Mouse (Mus musculus) MEL-GATA-1-ER (cell line): ENCODE measurements around the gene Alkbh4.
"Not testable (repeated sequence)": the region's sequence is repeated elsewhere in the genome, so short reads cannot be mapped to it uniquely, and the experiment has no call there.

Experiments used
- DNase-seq: peaks from one replicate; pipeline ENCODE4 v3.0.0-alpha.2; 2012; ENCODE audit warnings: low read depth; ENCODE audit errors: extremely low read depth

The Alkbh4 gene

GRCm38 (mm10) chr5:136135571-136136291, at the start of gene Alkbh4, which contains the start of gene Lrwd1:
Gene Alkbh4 (plus strand): TSS chr5:136136146.
Gene Lrwd1 (minus strand): TSS chr5:136136074.
- DNase-seq, result peak; percentile 88

GRCm38 (mm10) chr5:136086290-136086689, 49.7 kb upstream of the Alkbh4 start:
- DNase-seq, result no peak

- DNase-seq, result no peak
Observed at GRCm38 (mm10) chr5:136088821-136089575, 46.9 kb upstream of the Alkbh4 start.

GRCm38 (mm10) chr5:136091927-136092326, 44.0 kb upstream of the Alkbh4 start:
- no peak for DNase-seq

GRCm38 (mm10) chr5:136094249-136095010, 41.5 kb upstream of the Alkbh4 start:
- no peak for DNase-seq

GRCm38 (mm10) chr5:136095089-136095488, 40.9 kb upstream of the Alkbh4 start:
- DNase-seq, result no peak

- DNase-seq, result no peak
Observed at GRCm38 (mm10) chr5:136098536-136098935, 37.4 kb upstream of the Alkbh4 start.

GRCm38 (mm10) chr5:136102099-136102820, 33.7 kb upstream of the Alkbh4 start:
- DNase-seq, result peak; percentile 62

- peak; percentile 37 for DNase-seq
Observed at GRCm38 (mm10) chr5:136104511-136104910, 31.4 kb upstream of the Alkbh4 start.

GRCm38 (mm10) chr5:136108486-136108885, 27.5 kb upstream of the Alkbh4 start:
- DNase-seq, result no peak

- DNase-seq, result no peak
Observed at GRCm38 (mm10) chr5:136109042-136109441, 26.9 kb upstream of the Alkbh4 start.

- DNase-seq, result not testable (repeated sequence)
Observed at GRCm38 (mm10) chr5:136113546-136113945, 22.4 kb upstream of the Alkbh4 start.

- peak; percentile 91 for DNase-seq
Observed at GRCm38 (mm10) chr5:136115891-136116783, 19.8 kb upstream of the Alkbh4 start, which contains the start of gene Polr2j. Gene Polr2j (plus strand): TSS chr5:136116631.

GRCm38 (mm10) chr5:136116784-136117112, 19.2 kb upstream of the Alkbh4 start:
- DNase-seq, result no peak

GRCm38 (mm10) chr5:136122165-136122564, 13.8 kb upstream of the Alkbh4 start:
- DNase-seq, result no peak

- DNase-seq, result no peak
Observed at GRCm38 (mm10) chr5:136136292-136136990, 495 bp downstream of the Alkbh4 start.

- DNase-seq, result peak; percentile 65
Observed at GRCm38 (mm10) chr5:136137658-136138274, 1.8 kb downstream of the Alkbh4 start.

GRCm38 (mm10) chr5:136139393-136139792, 3.4 kb downstream of the Alkbh4 start:
- no peak for DNase-seq

- no peak for DNase-seq
Observed at GRCm38 (mm10) chr5:136140057-136140482, 4.1 kb downstream of the Alkbh4 start.
